Comparison of ENCODE assay signal across 9 mouse cellular contexts in genomic region chr3:41042195-41042938, GRCm38 (mm10). TPM values are rescaled to one million over a fixed set of nuclear protein-coding genes. Genes with fewer than 3 reads are reported as not detected.
DNase-seq lines count a peak whose midpoint lies in the region; ATAC-seq lines count a peak whose summit lies in the region.
"Had no signal": no experiment of that assay in that cellular context is flagged by ENCODE, and none has a peak within 500 bp of the region (broad histone marks: within the 10 kb centered on the region; RNA-seq: fewer than 3 reads in every experiment).

No protein-coding gene starts in this region.

- H3K27ac ChIP-seq in hindbrain, embryonic 16.5 days (ENCODE audit: low read depth, low read length), result no peak overlapping the region
- H3K27ac ChIP-seq: limb, embryonic 13.5 days had no signal

- H3K9me3 ChIP-seq in hindbrain, embryonic 16.5 days (ENCODE audit: control insufficient read depth, low read length), result no peaks in the 10 kb centered on the region
- H3K9me3 ChIP-seq: limb, embryonic 13.5 days had no signal

- intact Hi-C loops in heart, postnatal 36 days (cut with DNase I), result loop anchor here (10.0 kb wide), 1 partner anchor 122 kb away; no protein-coding TSS in a partner anchor

- H3K4me1 ChIP-seq in hindbrain, embryonic 16.5 days (ENCODE audit: control insufficient read depth, insufficient read depth, low read depth, low read length), result no peaks in the 10 kb centered on the region
- H3K4me1 ChIP-seq: limb, embryonic 13.5 days had no signal

- H3K36me3 ChIP-seq in hindbrain, embryonic 16.5 days (ENCODE audit: control insufficient read depth, insufficient read depth, low read length), result no peaks in the 10 kb centered on the region
- H3K36me3 ChIP-seq: limb, embryonic 13.5 days had no signal

- no peak overlapping the region for H3K9ac ChIP-seq in hindbrain, embryonic 16.5 days (ENCODE audit: low read depth, low read length)
- H3K9ac ChIP-seq: limb, embryonic 13.5 days had no signal

- DNase-seq in heart, adult 8-10 months (ENCODE audit: low spot score), result peak; percentile 26
- no peak for DNase-seq in heart, postnatal 36 days
- DNase-seq in 3T3-L1 (ENCODE audit: low read depth, low spot score) (peak; percentile 81), MEL-GATA-1-ER (ENCODE audit: extremely low read depth, low read depth) (peak; percentile 27)
- DNase-seq in embryo, embryonic 11 days, result peak; percentile 57
- no peak for DNase-seq in spleen, adult 12 weeks (ENCODE audit: low spot score)

- no peak overlapping the region for H3K4me2 ChIP-seq in hindbrain, embryonic 16.5 days (ENCODE audit: low read length)
- H3K4me2 ChIP-seq: limb, embryonic 13.5 days had no signal

- H3K27me3 ChIP-seq in hindbrain, embryonic 16.5 days (replicated peaks; ENCODE audit: control insufficient read depth, insufficient read depth, low read length), result no peaks in the 10 kb centered on the region
- H3K27me3 ChIP-seq: limb, embryonic 13.5 days had no signal

- H3K4me3 ChIP-seq in hindbrain, embryonic 16.5 days (ENCODE audit: low read length), result no peak overlapping the region
- H3K4me3 ChIP-seq: limb, embryonic 13.5 days had no signal

- peak; percentile 87 for ATAC-seq in hindbrain, embryonic 16.5 days
- ATAC-seq in megakaryocyte progenitor cell, adult 5-6 weeks (replicated peaks; ENCODE audit: poor library complexity), result peak; percentile 91

- WGBS in hindbrain, embryonic 16.5 days, result 78% methylated on average over 4 of the region's 4 CpGs

RNA-seq across cellular contexts. Expression of gene Pgrmc2, which starts 40.5 kb away (rescaled TPM):
- 10 to 100 TPM; 33.9 to 36.7 (median 34.6) TPM for total RNA-seq in heart, adult 8-10 months (2022)
- 10 to 100 TPM; 31.8 to 36.0 TPM for total RNA-seq in heart, postnatal 36 days (2021)
- 28.6 and 29.4 TPM in 2 replicates for polyA plus RNA-seq in hindbrain, embryonic 16.5 days (2015; fragmentation: Nextera tagmentation; extraction: Ambion mirVana)
- total RNA-seq in megakaryocyte progenitor cell, adult 5-6 weeks (2015), result 22.8 and 30.2 TPM in 2 replicates
- 15.1 and 20.3 TPM in 2 replicates for total RNA-seq in megakaryocyte progenitor cell, adult 5-6 weeks (2017)

Comparison
In these comparisons a context has a peak if more than half of its experiments do, and no peak if none do; other contexts are left out.
1. DNase-seq: peak in heart, adult 8-10 months (single experiment), 3T3-L1 (single experiment), MEL-GATA-1-ER (single experiment) and embryo, embryonic 11 days (single experiment); none in heart, postnatal 36 days (0 of 2) and spleen, adult 12 weeks (single experiment).